Mouse (Mus musculus) E14TG2a.4 (cell line): ENCODE data around the gene Shisa4.

Source experiments
- H3K27me3 ChIP-seq: 2 replicates; pipeline ENCODE4 v1.6.1; 2014; ENCODE audit warnings: low read length, control low read depth; ENCODE audit not compliant: insufficient read depth
- H3K36me3 ChIP-seq: 2 replicates; pipeline ENCODE4 v1.6.1; 2014; ENCODE audit warnings: low read length, control low read depth; ENCODE audit not compliant: insufficient read depth
- H3K4me1 ChIP-seq: replicated peaks from 2 replicates; pipeline ENCODE4 v1.6.1; 2014; ENCODE audit warnings: low read depth, low read length, control low read depth
- H3K4me3 ChIP-seq: replicated peaks from 2 replicates; pipeline ENCODE4 v1.5.1; 2014; ENCODE audit warnings: mild to moderate bottlenecking, low read length
- H3K9me3 ChIP-seq: 2 replicates; pipeline ENCODE4 v1.6.1; 2014; ENCODE audit warnings: low read length, control low read depth
- CTCF ChIP-seq: conservative IDR thresholded peaks from 2 replicates; pipeline ENCODE4 v1.5.1; 2014; ENCODE audit warnings: low read length
- NANOG ChIP-seq: IDR thresholded peaks from 2 replicates; pipeline ENCODE4 v1.6.1; 2014; ENCODE audit warnings: borderline replicate concordance, low read length, mixed read lengths
- POU5F1 ChIP-seq: IDR thresholded peaks from 2 replicates; pipeline ENCODE4 v1.6.1; 2014; ENCODE audit warnings: low read length, borderline replicate concordance

Gene Shisa4

GRCm38 (mm10) chr1:135359071-135359470 is 16.0 kb downstream of the Shisa4 start:
- no peak overlapping the region for H3K4me3 ChIP-seq
- H3K4me1 ChIP-seq: peaks cover 25% of the 10 kb centered on the region
- H3K27me3 ChIP-seq: peaks cover 34% of the 10 kb centered on the region
- TF ChIP-seq POU5F1 (no peak), NANOG (no peak), CTCF (no peak)
- no peaks in the 10 kb centered on the region for H3K9me3 ChIP-seq
- no peaks in the 10 kb centered on the region for H3K36me3 ChIP-seq

GRCm38 (mm10) chr1:135351953-135352352 is 23.1 kb downstream of the Shisa4 start:
- peaks cover 24% of the 10 kb centered on the region for H3K27me3 ChIP-seq
- no peak for TF ChIP-seq POU5F1
- TF ChIP-seq NANOG: no peak
- no peak for TF ChIP-seq CTCF
- peaks cover 28% of the 10 kb centered on the region for H3K4me1 ChIP-seq
- no peaks in the 10 kb centered on the region for H3K9me3 ChIP-seq
- no peak overlapping the region for H3K4me3 ChIP-seq
- no peaks in the 10 kb centered on the region for H3K36me3 ChIP-seq

GRCm38 (mm10) chr1:135347498-135348169 is 27.4 kb downstream of the Shisa4 start:
- no peaks in the 10 kb centered on the region for H3K9me3 ChIP-seq

GRCm38 (mm10) chr1:135346891-135347290 is 28.1 kb downstream of the Shisa4 start:
- no peak for TF ChIP-seq POU5F1
- TF ChIP-seq CTCF: no peak
- TF ChIP-seq NANOG: no peak
- Histone ChIP-seq H3K27me3 (no peaks in the 10 kb centered on the region), H3K4me1 (peaks cover 48% of the 10 kb centered on the region), H3K36me3 (no peaks in the 10 kb centered on the region), H3K4me3 (no peak overlapping the region), H3K9me3 (no peaks in the 10 kb centered on the region)

More at GRCm38 (mm10) chr1:135347498-135348169, 27.4 kb downstream of the Shisa4 start:
- H3K27me3 ChIP-seq: no peaks in the 10 kb centered on the region
- H3K4me1 ChIP-seq: peaks cover 48% of the 10 kb centered on the region
- H3K4me3 ChIP-seq: peak overlapping the region; percentile 35; the same call in 1 of the 2 replicates
- no peaks in the 10 kb centered on the region for H3K36me3 ChIP-seq
- TF ChIP-seq CTCF (no peak), NANOG (no peak), POU5F1 (no peak)

DNA sequence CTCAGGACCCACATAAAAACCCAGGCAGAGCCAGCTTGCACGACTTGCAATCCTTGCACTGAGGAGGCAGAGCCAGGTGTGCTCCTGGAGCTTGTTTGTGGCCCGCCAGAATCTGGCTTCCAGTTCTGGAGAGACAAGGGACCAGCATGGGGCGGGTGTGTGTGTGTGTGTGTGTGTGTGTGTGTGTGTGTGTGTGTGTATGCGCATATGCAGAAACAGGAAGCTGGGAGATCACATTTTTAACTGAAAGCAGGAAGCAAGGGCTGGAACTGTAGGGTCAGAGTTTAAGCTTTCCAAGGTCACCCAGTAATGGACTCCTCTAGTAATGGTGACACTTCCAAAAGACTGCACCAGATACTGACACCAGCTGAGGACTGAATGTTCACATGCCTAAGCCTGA is 31.0 kb downstream of the Shisa4 start:
- no peaks in the 10 kb centered on the region for H3K36me3 ChIP-seq
- no peaks in the 10 kb centered on the region for H3K9me3 ChIP-seq
- TF ChIP-seq CTCF: no peak
- TF ChIP-seq POU5F1: peak; percentile 92; the same call in 1 of the 2 replicates
- no peak for TF ChIP-seq NANOG
- H3K4me3 ChIP-seq: no peak overlapping the region
- 0 out of 2 replicates have a peak, but pooled peaks cover under 1% of the 10 kb centered on the region for H3K27me3 ChIP-seq
- H3K4me1 ChIP-seq: peaks cover 47% of the 10 kb centered on the region

GRCm38 (mm10) chr1:135341947-135342346 is 33.1 kb downstream of the Shisa4 start:
- peaks cover 31% of the 10 kb centered on the region for H3K4me1 ChIP-seq
- TF ChIP-seq CTCF: no peak
- no peak for TF ChIP-seq POU5F1
- TF ChIP-seq NANOG: no peak
- H3K9me3 ChIP-seq: no peaks in the 10 kb centered on the region

GRCm38 (mm10) chr1:135330578-135330977 is 44.5 kb downstream of the Shisa4 start:
- no peaks in the 10 kb centered on the region for H3K36me3 ChIP-seq
- H3K4me3 ChIP-seq: no peak overlapping the region
- peaks cover 19% of the 10 kb centered on the region; the same call in 1 of the 2 replicates for H3K27me3 ChIP-seq
- H3K9me3 ChIP-seq: no peaks in the 10 kb centered on the region
- TF ChIP-seq NANOG (no peak), CTCF (no peak), POU5F1 (no peak)
- peaks cover 5% of the 10 kb centered on the region; the same call in 1 of the 2 replicates for H3K4me1 ChIP-seq

More at GRCm38 (mm10) chr1:135341947-135342346, 33.1 kb downstream of the Shisa4 start:
- Histone ChIP-seq H3K36me3 (no peaks in the 10 kb centered on the region), H3K27me3 (0 out of 2 replicates have a peak, but pooled peaks cover 10% of the 10 kb centered on the region), H3K4me3 (no peak overlapping the region)

DNA sequence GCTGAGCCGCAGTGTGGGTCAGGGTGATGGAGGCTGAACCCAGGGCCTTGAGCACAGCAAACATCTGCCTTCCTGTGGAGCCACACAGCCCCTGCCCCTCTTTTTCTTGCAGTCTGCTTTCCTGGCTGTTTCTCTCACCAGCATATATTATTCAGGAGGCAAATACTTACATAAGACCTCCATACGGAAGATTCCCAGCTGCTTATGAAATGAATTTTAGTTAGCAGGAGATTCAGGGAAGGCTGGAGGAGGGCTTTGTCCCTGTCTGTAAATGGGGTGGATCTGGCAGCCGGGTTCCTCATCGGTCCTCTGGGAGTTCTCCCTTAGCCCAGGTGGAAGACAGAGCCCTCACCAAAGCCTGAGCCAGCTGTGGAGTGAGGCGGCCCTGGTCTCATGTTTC is 46.7 kb downstream of the Shisa4 start:
- Histone ChIP-seq H3K36me3 (no peaks in the 10 kb centered on the region), H3K4me3 (no peak overlapping the region), H3K4me1 (peaks cover 24% of the 10 kb centered on the region), H3K9me3 (no peaks in the 10 kb centered on the region), H3K27me3 (peaks cover 28% of the 10 kb centered on the region)
- TF ChIP-seq CTCF: no peak
- TF ChIP-seq NANOG: no peak
- no peak for TF ChIP-seq POU5F1

DNA sequence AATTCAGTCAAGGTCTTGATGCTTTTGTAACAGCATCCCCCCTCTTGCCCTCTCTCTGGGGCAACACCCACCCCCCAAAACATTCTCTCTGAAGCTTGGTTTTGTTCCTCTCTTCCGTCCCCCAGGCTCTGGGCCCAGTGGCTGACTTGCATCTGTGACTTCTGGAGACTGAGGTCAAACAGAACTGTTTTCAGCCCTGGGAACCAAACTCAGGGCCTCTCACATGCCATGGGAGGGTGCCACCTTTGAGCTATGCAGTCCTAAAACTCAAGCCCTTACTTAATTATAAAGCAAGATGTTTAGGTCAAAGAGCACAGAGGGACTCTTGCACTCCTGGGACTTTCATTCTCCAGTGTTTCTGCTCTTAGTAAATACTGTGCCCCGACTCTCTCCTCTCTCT is 49.1 kb downstream of the Shisa4 start:
- TF ChIP-seq NANOG (no peak), CTCF (no peak), POU5F1 (no peak)
- H3K4me3 ChIP-seq: no peak overlapping the region
- H3K27me3 ChIP-seq: peaks cover 25% of the 10 kb centered on the region
- H3K4me1 ChIP-seq: peaks cover 33% of the 10 kb centered on the region
- H3K9me3 ChIP-seq: no peaks in the 10 kb centered on the region
- no peaks in the 10 kb centered on the region for H3K36me3 ChIP-seq
